Mouse (Mus musculus) liver, embryonic 11.5 days (tissue): Measurements from ENCODE around the gene Gm43517. TPM values are rescaled to one million over a fixed set of nuclear protein-coding genes. Genes with fewer than 3 reads are reported as not detected.
A peak's percentile ranks its signal among the peaks of the same experiment; 100 is the strongest.

Experiments used
- ATAC-seq: fragments of 200-750 bp; cut with Nextera tagmentation; replicated peaks from 2 replicates; pipeline ENCODE4 v1.8.0; 2017; ENCODE audit warnings: moderate number of reproducible peaks, mild to moderate bottlenecking, moderate TSS enrichment, moderate library complexity; ENCODE audit not compliant: low FRiP score
- DNase-seq: peaks from one replicate; pipeline ENCODE4 v3.0.0-alpha.2; 2017; ENCODE audit warnings: low spot score
- H3K27ac ChIP-seq: fragments of 300-500 bp; sonication (generic); 2 replicates; pipeline ENCODE4 v1.5.1; 2014; ENCODE audit warnings: mild to moderate bottlenecking, low read depth, low read length, control low read depth
- H3K27me3 ChIP-seq: fragments of 300-500 bp; sonication (generic); replicated peaks from 2 replicates; pipeline ENCODE4 v1.6.1; 2014; ENCODE audit warnings: low read length, mixed read lengths; ENCODE audit not compliant: control insufficient read depth, insufficient read depth
- H3K36me3 ChIP-seq: fragments of 300-500 bp; sonication (generic); 2 replicates; pipeline ENCODE4 v1.6.1; 2014; ENCODE audit warnings: mild to moderate bottlenecking, low read length, moderate library complexity, mixed read lengths; ENCODE audit not compliant: control insufficient read depth, insufficient read depth
- H3K4me1 ChIP-seq: fragments of 300-500 bp; sonication (generic); replicated peaks from 2 replicates; pipeline ENCODE4 v1.6.1; 2014; ENCODE audit warnings: low read length, mixed read lengths; ENCODE audit not compliant: control insufficient read depth, insufficient read depth
- H3K4me2 ChIP-seq: fragments of 300-500 bp; sonication (generic); 2 replicates; pipeline ENCODE4 v1.6.1; 2014; ENCODE audit warnings: mild to moderate bottlenecking, control low read depth, moderate library complexity
- H3K4me3 ChIP-seq: fragments of 300-500 bp; sonication (generic); 2 replicates; pipeline ENCODE4 v1.5.1; 2014; ENCODE audit warnings: low read depth, low read length, control low read depth
- H3K9ac ChIP-seq: fragments of 300-500 bp; sonication (generic); 2 replicates; pipeline ENCODE4 v1.6.1; 2014; ENCODE audit warnings: low read depth, low read length, control low read depth
- H3K9me3 ChIP-seq: fragments of 300-500 bp; sonication (generic); 2 replicates; pipeline ENCODE4 v1.6.1; 2016; ENCODE audit warnings: low read length, inconsistent platforms, mixed read lengths; ENCODE audit not compliant: control insufficient read depth
- WGBS: fragments of 180-500 bp; shearing (Covaris S2); extraction: QIAGEN DNeasy Blood & Tissue Kit; methylation state at CpG from one replicate; pipeline ENCODE4 v1.1.7; 2014; 5-methylcytosine and 5-hydroxymethylcytosine counted together
- polyA plus RNA-seq: library from polyadenylated mRNA; unstranded; fragments of >200 nt; fragmentation: Nextera tagmentation; extraction: Ambion mirVana; gene quantifications from 2 replicates; pipeline ENCODE4 v1.2.1, GENCODE M21; 2014

Gm43517 gene
- polyA plus RNA-seq, 1 experiment from 2014 or later: not detected

DNA sequence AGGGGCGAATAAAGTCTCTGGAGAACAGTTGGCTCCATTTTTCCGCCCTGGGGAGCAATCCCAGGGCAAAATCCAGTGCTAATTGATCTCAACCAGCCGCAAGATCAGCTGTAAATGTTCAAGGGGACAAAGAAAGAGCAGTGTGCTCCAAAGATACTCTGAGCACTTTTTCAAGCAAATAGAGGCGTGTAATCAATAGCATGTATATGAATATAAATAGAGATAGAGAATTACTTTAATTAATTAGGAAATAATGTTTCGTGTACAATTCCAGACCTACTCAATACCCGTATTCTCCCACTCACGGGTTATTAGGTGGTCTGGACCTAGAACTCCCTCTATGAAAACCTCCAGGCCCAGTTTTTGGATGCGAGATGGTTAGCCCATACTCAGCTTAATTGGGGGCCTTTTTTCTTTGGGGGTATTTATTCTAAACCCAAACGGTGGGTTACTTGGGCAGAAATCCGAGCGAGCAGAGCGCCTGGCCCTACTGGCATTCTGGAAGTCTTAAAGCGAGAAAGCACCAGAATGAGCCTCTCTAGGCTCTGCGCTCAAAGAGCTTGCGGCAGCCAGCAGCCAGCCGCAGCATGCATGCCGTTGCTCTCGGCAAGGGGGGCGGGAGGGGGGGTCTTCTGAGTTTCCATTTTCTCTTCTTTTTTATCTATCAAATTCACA, 8.5 kb upstream of the Gm43517 start:
- no peak overlapping the region for H3K4me2 ChIP-seq
- WGBS: 4% methylated on average over 19 of the region's 19 CpGs
- no peak for ATAC-seq
- H3K4me1 ChIP-seq: no peaks in the 10 kb centered on the region
- H3K27me3 ChIP-seq: peaks cover 86% of the 10 kb centered on the region
- no peaks in the 10 kb centered on the region for H3K9me3 ChIP-seq
- H3K9ac ChIP-seq: no peak overlapping the region
- H3K27ac ChIP-seq: no peak overlapping the region
- H3K4me3 ChIP-seq: no peak overlapping the region
- DNase-seq: no peak
- H3K36me3 ChIP-seq: no peaks in the 10 kb centered on the region

- DNase-seq (no peak), ATAC-seq (no peak)
- H3K27me3 ChIP-seq: peaks cover 96% of the 10 kb centered on the region
- H3K9me3 ChIP-seq: no peaks in the 10 kb centered on the region
- no peak overlapping the region for H3K4me2 ChIP-seq
- WGBS: 4% methylated on average over 15 of the region's 15 CpGs
- no peak overlapping the region for H3K9ac ChIP-seq
- no peak overlapping the region for H3K27ac ChIP-seq
- H3K36me3 ChIP-seq: no peaks in the 10 kb centered on the region
- H3K4me1 ChIP-seq: no peaks in the 10 kb centered on the region
- H3K4me3 ChIP-seq: no peak overlapping the region
Measured at GRCm38 (mm10) chr12:49377281-49377970, 7.5 kb upstream of the Gm43517 start.

GRCm38 (mm10) chr12:49378920-49379319, 6.1 kb upstream of the Gm43517 start:
- 6% methylated on average over 1 of the region's 1 CpGs for WGBS

DNA sequence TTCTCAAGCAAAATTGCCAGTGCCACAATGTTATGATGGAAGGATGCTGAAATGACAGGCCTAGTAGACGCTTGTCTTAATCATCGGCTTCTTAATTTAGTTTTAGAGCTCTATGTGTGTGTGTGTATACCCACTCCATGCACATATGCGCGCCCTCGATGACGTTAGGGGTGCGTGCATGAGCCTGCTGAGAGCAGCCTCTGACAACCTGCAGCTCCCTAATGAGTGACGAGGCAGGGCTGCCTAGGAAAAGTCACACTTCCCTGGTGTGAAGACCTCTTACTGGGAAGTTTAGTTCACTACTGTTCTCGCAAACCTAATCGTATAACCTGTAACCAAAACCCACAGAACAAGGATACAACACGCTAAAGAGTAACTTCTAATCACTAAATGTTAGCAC, 5.5 kb upstream of the Gm43517 start:
- no peaks in the 10 kb centered on the region for H3K36me3 ChIP-seq
- H3K9ac ChIP-seq: no peak overlapping the region
- H3K27ac ChIP-seq: no peak overlapping the region
- no peak for ATAC-seq
- H3K4me1 ChIP-seq: no peaks in the 10 kb centered on the region; the same call in 1 of the 2 replicates
- no peak overlapping the region for H3K4me3 ChIP-seq
- H3K4me2 ChIP-seq: no peak overlapping the region
- no peaks in the 10 kb centered on the region for H3K9me3 ChIP-seq
- WGBS: 5% methylated on average over 11 of the region's 11 CpGs
- H3K27me3 ChIP-seq: peaks cover 96% of the 10 kb centered on the region
- no peak for DNase-seq

More at GRCm38 (mm10) chr12:49378920-49379319, 6.1 kb upstream of the Gm43517 start:
- ATAC-seq (no peak), DNase-seq (no peak)
- Histone ChIP-seq H3K9ac (no peak overlapping the region), H3K4me3 (no peak overlapping the region), H3K4me2 (no peak overlapping the region), H3K27ac (no peak overlapping the region), H3K9me3 (no peaks in the 10 kb centered on the region), H3K4me1 (no peaks in the 10 kb centered on the region), H3K36me3 (no peaks in the 10 kb centered on the region), H3K27me3 (peaks cover 96% of the 10 kb centered on the region)

DNA sequence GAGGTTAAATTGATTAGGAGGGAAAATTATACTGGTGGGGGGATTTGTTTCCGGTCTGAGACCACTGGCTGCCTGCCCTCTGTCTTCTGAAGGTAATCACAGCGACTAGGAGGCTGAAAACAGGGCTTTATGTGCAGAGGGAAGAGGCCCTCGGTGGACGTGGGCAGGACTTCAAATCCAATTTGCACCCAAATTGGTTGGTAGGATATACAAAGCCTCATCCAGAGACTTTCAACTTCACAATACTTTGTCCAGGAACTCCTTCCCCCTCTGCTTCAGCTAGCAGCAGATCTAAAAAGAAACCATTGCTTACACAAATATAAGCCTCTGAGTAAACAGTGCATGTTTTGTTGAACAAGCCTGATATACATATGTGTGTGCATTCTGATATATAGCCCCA, 4.5 kb upstream of the Gm43517 start:
- DNase-seq: no peak
- ATAC-seq: no peak
- Histone ChIP-seq H3K9ac (no peak overlapping the region), H3K4me2 (no peak overlapping the region), H3K27ac (no peak overlapping the region), H3K4me3 (no peak overlapping the region), H3K4me1 (no peaks in the 10 kb centered on the region; the same call in 1 of the 2 replicates), H3K27me3 (peaks cover 99% of the 10 kb centered on the region), H3K36me3 (no peaks in the 10 kb centered on the region), H3K9me3 (no peaks in the 10 kb centered on the region)
- 4% methylated on average over 4 of the region's 4 CpGs for WGBS

DNA sequence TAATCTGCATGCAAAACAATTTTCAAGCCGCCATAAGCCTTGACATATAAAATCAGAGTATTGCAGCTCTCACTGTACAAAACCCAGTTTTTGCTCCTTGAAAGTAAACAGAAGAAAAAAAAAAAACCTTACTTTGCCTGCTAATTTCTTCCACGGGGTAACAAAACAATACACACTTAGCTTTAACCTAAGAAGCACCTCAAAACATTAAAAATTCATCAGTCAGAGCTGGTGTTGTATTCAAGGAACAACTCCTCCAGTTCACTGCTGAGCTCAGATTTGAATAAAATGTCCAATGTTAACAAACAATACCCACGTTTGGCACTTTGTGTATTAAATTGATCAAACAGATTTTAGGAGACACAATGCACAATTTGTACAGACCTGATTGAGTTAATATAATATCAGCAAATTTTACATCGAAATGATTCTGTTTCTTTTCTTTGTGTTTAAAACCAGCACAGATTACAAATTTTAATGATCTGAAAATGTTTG, 3.9 kb upstream of the Gm43517 start:
- Histone ChIP-seq H3K4me1 (no peaks in the 10 kb centered on the region; the same call in 1 of the 2 replicates), H3K9me3 (no peaks in the 10 kb centered on the region), H3K36me3 (no peaks in the 10 kb centered on the region), H3K27me3 (peaks cover 99% of the 10 kb centered on the region), H3K4me2 (no peak overlapping the region), H3K27ac (no peak overlapping the region), H3K9ac (no peak overlapping the region), H3K4me3 (no peak overlapping the region)
- no peak for DNase-seq
- ATAC-seq: no peak
- 6% methylated on average over 4 of the region's 4 CpGs for whole genome bisulfite sequencing

DNA sequence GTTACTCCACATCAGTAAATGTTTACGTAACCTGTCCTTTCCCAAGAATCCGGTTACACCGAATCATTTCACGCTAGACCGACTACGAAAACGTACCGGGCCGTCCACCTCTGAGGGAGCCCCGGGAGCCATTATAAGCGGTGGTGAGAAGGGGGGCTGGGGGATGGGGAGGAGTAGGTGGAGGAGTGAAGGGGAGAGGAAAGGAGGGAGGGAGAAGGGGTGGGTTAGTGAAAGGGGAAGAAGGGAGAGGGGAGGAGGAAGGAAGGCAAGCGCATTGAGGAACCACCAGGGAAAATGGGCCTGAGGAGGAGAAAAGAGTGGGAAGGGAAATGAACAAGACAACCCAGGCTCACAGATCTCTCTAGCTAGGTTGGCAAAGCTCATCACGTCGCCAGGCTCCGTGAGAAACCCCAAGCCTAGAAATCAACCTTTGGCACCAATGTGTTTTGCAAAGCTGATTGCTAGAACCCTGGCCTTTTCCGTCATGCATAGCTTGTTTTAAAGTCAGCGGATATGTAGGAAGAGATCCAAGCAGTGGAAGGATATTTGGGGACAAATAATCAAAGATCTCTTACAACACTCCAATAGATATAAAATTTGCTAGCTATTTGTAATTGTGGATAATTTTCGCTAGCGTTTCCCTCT, 3.1 kb upstream of the Gm43517 start:
- ATAC-seq (no peak), DNase-seq (no peak)
- Histone ChIP-seq H3K4me3 (no peak overlapping the region), H3K4me2 (no peak overlapping the region), H3K27ac (no peak overlapping the region), H3K36me3 (no peaks in the 10 kb centered on the region), H3K27me3 (peaks cover 95% of the 10 kb centered on the region), H3K4me1 (no peaks in the 10 kb centered on the region; the same call in 1 of the 2 replicates), H3K9me3 (no peaks in the 10 kb centered on the region), H3K9ac (no peak overlapping the region)
- WGBS: 1% methylated on average over 19 of the region's 19 CpGs

- Histone ChIP-seq H3K9me3 (no peaks in the 10 kb centered on the region), H3K4me1 (no peaks in the 10 kb centered on the region; the same call in 1 of the 2 replicates), H3K9ac (no peak within 1 kb of the TSS), H3K27me3 (peaks cover 87% of the 10 kb centered on the region), H3K4me3 (peak within 1 kb of the TSS; percentile 32), H3K27ac (no peak within 1 kb of the TSS), H3K36me3 (no peaks in the 10 kb centered on the region), H3K4me2 (peak within 1 kb of the TSS; percentile 59)
- ATAC-seq (peak; percentile 24; the same call in 1 of the 2 replicates), DNase-seq (no peak)
- 2% methylated on average over 47 of the region's 61 CpGs for WGBS
Measured at GRCm38 (mm10) chr12:49382565-49383520, 2.1 kb upstream of the Gm43517 start, which contains the start of gene Foxg1. Gene Foxg1 (plus strand): TSS chr12:49382660.
